Mouse (Mus musculus): Measurements from ENCODE around the gene H2-Aa. TPM values are rescaled to one million over a fixed set of nuclear protein-coding genes. Genes with fewer than 3 reads are reported as not detected.
"Not testable (repeated sequence)": the region's sequence is repeated elsewhere in the genome, so short reads cannot be mapped to it uniquely, and the experiment has no call there.

H2-Aa gene
- total and polyA plus RNA-seq, 2 experiments from 2014 or later: 0.14 to 0.73 TPM

- Histone ChIP-seq H3K9me3 (ENCODE audit: low read length) (no peaks in the 10 kb centered on the region), H3K4me2 (ENCODE audit: low read depth) (no peak overlapping the region), H3K4me1 (ENCODE audit: insufficient read depth) (no peaks in the 10 kb centered on the region), H3K9ac (no peak overlapping the region), H3K27ac (ENCODE audit: low read depth, low read length) (no peak overlapping the region), H3K27me3 (ENCODE audit: insufficient read depth, low read length) (no peaks in the 10 kb centered on the region), H3K36me3 (ENCODE audit: insufficient read depth) (no peaks in the 10 kb centered on the region), H3K4me3 (ENCODE audit: low read depth, low read length) (no peak overlapping the region)
- TF ChIP-seq CTCF (IDR thresholded peaks at IDR 0.05; ENCODE audit: low read depth): no peak
- DNase-seq (no peak), ATAC-seq (no peak)
- 76% methylated on average over 1 of the region's 1 CpGs for WGBS
Measured at GRCm38 (mm10) chr17:34315512-34315911, 27.9 kb upstream of the H2-Aa start.

GRCm38 (mm10) chr17:34314286-34314685, 26.7 kb upstream of the H2-Aa start:
- no peak overlapping the region for H3K4me2 ChIP-seq (ENCODE audit: low read depth)
- no peaks in the 10 kb centered on the region for H3K4me1 ChIP-seq (ENCODE audit: insufficient read depth)
- H3K4me3 ChIP-seq (ENCODE audit: low read depth, low read length): no peak overlapping the region
- 73% methylated on average over 9 of the region's 9 CpGs for WGBS
- H3K9ac ChIP-seq: no peak overlapping the region
- no peak for TF ChIP-seq CTCF (IDR thresholded peaks at IDR 0.05; ENCODE audit: low read depth)
- DNase-seq (no peak), ATAC-seq (no peak)
- no peaks in the 10 kb centered on the region for H3K27me3 ChIP-seq (ENCODE audit: insufficient read depth, low read length)
- no peaks in the 10 kb centered on the region for H3K36me3 ChIP-seq (ENCODE audit: insufficient read depth)
- no peaks in the 10 kb centered on the region for H3K9me3 ChIP-seq (ENCODE audit: low read length)
- H3K27ac ChIP-seq (ENCODE audit: low read depth, low read length): no peak overlapping the region

GRCm38 (mm10) chr17:34313393-34313792, 25.8 kb upstream of the H2-Aa start:
- 35% methylated on average over 3 of the region's 3 CpGs for WGBS
- no peak overlapping the region for H3K27ac ChIP-seq (ENCODE audit: low read depth, low read length)

GRCm38 (mm10) chr17:34312185-34312584, 24.6 kb upstream of the H2-Aa start:
- H3K4me2 ChIP-seq (ENCODE audit: low read depth): no peak overlapping the region
- no peak overlapping the region for H3K9ac ChIP-seq
- H3K4me1 ChIP-seq (ENCODE audit: insufficient read depth): no peaks in the 10 kb centered on the region
- H3K4me3 ChIP-seq (ENCODE audit: low read depth, low read length): no peak overlapping the region
- TF ChIP-seq CTCF (IDR thresholded peaks at IDR 0.05; ENCODE audit: low read depth): no peak
- ATAC-seq (no peak), DNase-seq (no peak)
- H3K27me3 ChIP-seq (ENCODE audit: insufficient read depth, low read length): no peaks in the 10 kb centered on the region
- 83% methylated on average over 1 of the region's 1 CpGs for WGBS
- H3K27ac ChIP-seq (ENCODE audit: low read depth, low read length): no peak overlapping the region
- H3K36me3 ChIP-seq (ENCODE audit: insufficient read depth): no peaks in the 10 kb centered on the region
- H3K9me3 ChIP-seq (ENCODE audit: low read length): no peaks in the 10 kb centered on the region

More at GRCm38 (mm10) chr17:34313393-34313792, 25.8 kb upstream of the H2-Aa start:
- H3K4me3 ChIP-seq (ENCODE audit: low read depth, low read length): no peak overlapping the region
- DNase-seq (peak; percentile 81), ATAC-seq (peak; percentile 76)
- H3K36me3 ChIP-seq (ENCODE audit: insufficient read depth): no peaks in the 10 kb centered on the region
- H3K4me2 ChIP-seq (ENCODE audit: low read depth): no peak overlapping the region
- TF ChIP-seq CTCF (IDR thresholded peaks at IDR 0.05; ENCODE audit: low read depth): peak; percentile 91
- H3K27me3 ChIP-seq (ENCODE audit: insufficient read depth, low read length): no peaks in the 10 kb centered on the region
- H3K9ac ChIP-seq: no peak overlapping the region
- no peaks in the 10 kb centered on the region for H3K9me3 ChIP-seq (ENCODE audit: low read length)
- H3K4me1 ChIP-seq (ENCODE audit: insufficient read depth): no peaks in the 10 kb centered on the region

- not testable (repeated sequence) for H3K27ac ChIP-seq (ENCODE audit: low read depth, low read length); H3K9ac ChIP-seq; H3K4me3 ChIP-seq (ENCODE audit: low read depth, low read length); DNase-seq; H3K9me3 ChIP-seq (ENCODE audit: low read length); H3K4me1 ChIP-seq (ENCODE audit: insufficient read depth); H3K36me3 ChIP-seq (ENCODE audit: insufficient read depth); H3K4me2 ChIP-seq (ENCODE audit: low read depth); H3K27me3 ChIP-seq (ENCODE audit: insufficient read depth, low read length); ATAC-seq
- 90% methylated on average over 3 of the region's 3 CpGs for WGBS
Measured at GRCm38 (mm10) chr17:34310526-34310925, 22.9 kb upstream of the H2-Aa start.

GRCm38 (mm10) chr17:34309683-34310385, 22.2 kb upstream of the H2-Aa start:
- Histone ChIP-seq H3K9me3 (ENCODE audit: low read length) (no peaks in the 10 kb centered on the region), H3K4me2 (ENCODE audit: low read depth) (peak overlapping the region; percentile 68), H3K4me1 (ENCODE audit: insufficient read depth) (no peaks in the 10 kb centered on the region), H3K9ac (peak overlapping the region; percentile 69), H3K27ac (ENCODE audit: low read depth, low read length) (peak overlapping the region; percentile 59; the same call in 1 of the 2 replicates), H3K27me3 (ENCODE audit: insufficient read depth, low read length) (no peaks in the 10 kb centered on the region), H3K36me3 (ENCODE audit: insufficient read depth) (no peaks in the 10 kb centered on the region), H3K4me3 (ENCODE audit: low read depth, low read length) (peak overlapping the region; percentile 58)
- ATAC-seq (peak; percentile 93), DNase-seq (peak; percentile 81)
- TF ChIP-seq CTCF (IDR thresholded peaks at IDR 0.05; ENCODE audit: low read depth): no peak
- 22% methylated on average over 38 of the region's 38 CpGs for WGBS

- Histone ChIP-seq H3K4me3 (ENCODE audit: low read depth, low read length) (peak overlapping the region; percentile 58), H3K27ac (ENCODE audit: low read depth, low read length) (no peak overlapping the region), H3K9me3 (ENCODE audit: low read length) (no peaks in the 10 kb centered on the region), H3K27me3 (ENCODE audit: insufficient read depth, low read length) (no peaks in the 10 kb centered on the region), H3K4me2 (ENCODE audit: low read depth) (peak overlapping the region; percentile 68), H3K36me3 (ENCODE audit: insufficient read depth) (no peaks in the 10 kb centered on the region), H3K9ac (peak overlapping the region; percentile 69), H3K4me1 (ENCODE audit: insufficient read depth) (no peaks in the 10 kb centered on the region)
- DNase-seq (no peak), ATAC-seq (no peak)
- no peak for TF ChIP-seq CTCF (IDR thresholded peaks at IDR 0.05; ENCODE audit: low read depth)
- 29% methylated on average over 10 of the region's 10 CpGs for WGBS
Measured at GRCm38 (mm10) chr17:34309225-34309624, 21.6 kb upstream of the H2-Aa start.

Measured in forebrain, postnatal 0 days (tissue).